7 mouse cellular contexts compared by ENCODE assay signal in genomic region chr3:9340344-9340743, GRCm38 (mm10).
A peak's percentile ranks its signal among the peaks of the same experiment; 100 is the strongest.
DNase-seq lines count a peak whose midpoint lies in the region; ATAC-seq and TF ChIP-seq lines count a peak whose summit lies in the region.

No protein-coding gene starts in this region.

- TF ChIP-seq CTCF in forebrain, postnatal 0 days (IDR thresholded peaks at IDR 0.05; ENCODE audit: low read depth) = 0 out of 2 replicates have a peak, but pooled peaks have one; percentile 10
- TF ChIP-seq CTCF in stomach, postnatal 0 days (IDR thresholded peaks at IDR 0.05; ENCODE audit: low read depth) = peak; percentile 43

- no peak for ATAC-seq in lung, embryonic 16.5 days (ENCODE audit: low read depth)
- ATAC-seq in forebrain, postnatal 0 days = peak; percentile 58; the same call in 1 of the 2 replicates
- no peak; the same call in 1 of the 2 replicates for ATAC-seq in limb, embryonic 14.5 days (ENCODE audit: low FRiP score, low read depth)
- ATAC-seq in stomach, postnatal 0 days (ENCODE audit: low FRiP score, low TSS enrichment) = no peak

- WGBS in lung, embryonic 16.5 days = 21% methylated on average over 4 of the region's 4 CpGs
- WGBS in forebrain, postnatal 0 days = 33% methylated on average over 4 of the region's 4 CpGs
- WGBS in limb, embryonic 14.5 days = 31% methylated on average over 4 of the region's 4 CpGs
- 28% methylated on average over 4 of the region's 4 CpGs for WGBS in stomach, postnatal 0 days

- no peaks in the 10 kb centered on the region for H3K27me3 ChIP-seq in lung, embryonic 16.5 days (ENCODE audit: control insufficient read depth, insufficient read depth, low read depth, low read length)
- peaks cover 4% of the 10 kb centered on the region for H3K27me3 ChIP-seq in forebrain, postnatal 0 days (ENCODE audit: insufficient read depth, low read length)
- H3K27me3 ChIP-seq in limb, embryonic 14.5 days (ENCODE audit: control insufficient read depth, insufficient read depth, low read length) = peaks cover 6% of the 10 kb centered on the region; the same call in 1 of the 2 replicates
- H3K27me3 ChIP-seq in stomach, postnatal 0 days (ENCODE audit: control insufficient read depth, insufficient read depth, low read length) = no peaks in the 10 kb centered on the region

- no peak for DNase-seq in lung, postnatal 14 days
- DNase-seq in forebrain, postnatal 0 days = peak; percentile 11
- DNase-seq in limb, embryonic 14.5 days (ENCODE audit: low spot score) = no peak
- DNase-seq in stomach, postnatal 0 days (ENCODE audit: low spot score) = no peak
- DNase-seq in urinary bladder, postnatal 36 days (ENCODE audit: low spot score in 2 of 2) = no peak
- DNase-seq in cerebellum, adult 18-20 months = no peak

- peak overlapping the region; percentile 34 for H3K4me3 ChIP-seq in lung, embryonic 16.5 days (ENCODE audit: low read length)
- H3K4me3 ChIP-seq in forebrain, postnatal 0 days (ENCODE audit: low read depth, low read length) = peak overlapping the region; percentile 33
- H3K4me3 ChIP-seq in limb, embryonic 14.5 days (replicated peaks; ENCODE audit: low read length) = peak overlapping the region; percentile 34
- H3K4me3 ChIP-seq in stomach, postnatal 0 days (ENCODE audit: low read depth, low read length) = peak overlapping the region; percentile 27; the same call in 1 of the 2 replicates

- H3K4me2 ChIP-seq in lung, embryonic 16.5 days (ENCODE audit: low read depth, low read length) = peak overlapping the region; percentile 67
- peak overlapping the region; percentile 67 for H3K4me2 ChIP-seq in forebrain, postnatal 0 days (ENCODE audit: low read depth)
- H3K4me2 ChIP-seq in limb, embryonic 14.5 days (replicated peaks; ENCODE audit: low read depth, low read length, severe bottlenecking) = peak overlapping the region; percentile 62
- H3K4me2 ChIP-seq in stomach, postnatal 0 days (replicated peaks; ENCODE audit: low read depth) = peak overlapping the region; percentile 70

- no peak for TF ChIP-seq EP300 in stomach, postnatal 0 days (optimal IDR thresholded peaks at IDR 0.05)

- H3K4me1 ChIP-seq in lung, embryonic 16.5 days (replicated peaks; ENCODE audit: control insufficient read depth, insufficient read depth, low read length) = peaks cover 22% of the 10 kb centered on the region
- peaks cover 9% of the 10 kb centered on the region; the same call in 1 of the 2 replicates for H3K4me1 ChIP-seq in forebrain, postnatal 0 days (ENCODE audit: insufficient read depth)
- peaks cover 13% of the 10 kb centered on the region for H3K4me1 ChIP-seq in limb, embryonic 14.5 days (ENCODE audit: control insufficient read depth, insufficient read depth, low read length)
- 0 out of 2 replicates have a peak, but pooled peaks cover 4% of the 10 kb centered on the region for H3K4me1 ChIP-seq in stomach, postnatal 0 days (replicated peaks; ENCODE audit: control insufficient read depth, insufficient read depth)

- H3K27ac ChIP-seq in lung, embryonic 16.5 days (ENCODE audit: low read length) = no peak overlapping the region
- H3K27ac ChIP-seq in forebrain, postnatal 0 days (ENCODE audit: low read depth, low read length) = no peak overlapping the region
- H3K27ac ChIP-seq in limb, embryonic 14.5 days (replicated peaks; ENCODE audit: low read depth, low read length) = no peak overlapping the region
- no peak overlapping the region for H3K27ac ChIP-seq in stomach, postnatal 0 days (replicated peaks)

- H3K9me3 ChIP-seq in lung, embryonic 16.5 days (ENCODE audit: control insufficient read depth, low read length) = no peaks in the 10 kb centered on the region
- no peaks in the 10 kb centered on the region for H3K9me3 ChIP-seq in forebrain, postnatal 0 days (ENCODE audit: low read length)
- no peaks in the 10 kb centered on the region for H3K9me3 ChIP-seq in limb, embryonic 14.5 days (ENCODE audit: control insufficient read depth, low read length)
- no peaks in the 10 kb centered on the region for H3K9me3 ChIP-seq in stomach, postnatal 0 days (ENCODE audit: control insufficient read depth, low read length)

- H3K9ac ChIP-seq in lung, embryonic 16.5 days (ENCODE audit: low read length) = peak overlapping the region; percentile 53
- H3K9ac ChIP-seq in forebrain, postnatal 0 days = peak overlapping the region; percentile 31; the same call in 1 of the 2 replicates
- H3K9ac ChIP-seq in limb, embryonic 14.5 days (ENCODE audit: low read depth, low read length, severe bottlenecking) = 0 out of 2 replicates have a peak overlapping the region, but pooled peaks have one; percentile 34
- H3K9ac ChIP-seq in stomach, postnatal 0 days (ENCODE audit: low read length) = no peak overlapping the region

- TF ChIP-seq POLR2A in limb, embryonic 14.5 days (IDR thresholded peaks at IDR 0.05; ENCODE audit: borderline replicate concordance, extremely low read depth, insufficient read depth, insufficient read length) = no peak

- H3K36me3 ChIP-seq in lung, embryonic 16.5 days (ENCODE audit: control insufficient read depth, insufficient read depth, low read length) = no peaks in the 10 kb centered on the region
- H3K36me3 ChIP-seq in forebrain, postnatal 0 days (ENCODE audit: insufficient read depth) = no peaks in the 10 kb centered on the region
- no peaks in the 10 kb centered on the region for H3K36me3 ChIP-seq in limb, embryonic 14.5 days (ENCODE audit: control insufficient read depth, insufficient read depth, low read length)
- H3K36me3 ChIP-seq in stomach, postnatal 0 days (ENCODE audit: control insufficient read depth, insufficient read depth, low read length) = no peaks in the 10 kb centered on the region
